Mouse (Mus musculus) kidney, postnatal 14 days (tissue): ENCODE data around the gene Pde8b.

Source experiments
- DNase-seq: peaks from one replicate; pipeline ENCODE4 v3.0.0; 2022; ENCODE audit warnings: mixed read lengths

Gene Pde8b

DNA sequence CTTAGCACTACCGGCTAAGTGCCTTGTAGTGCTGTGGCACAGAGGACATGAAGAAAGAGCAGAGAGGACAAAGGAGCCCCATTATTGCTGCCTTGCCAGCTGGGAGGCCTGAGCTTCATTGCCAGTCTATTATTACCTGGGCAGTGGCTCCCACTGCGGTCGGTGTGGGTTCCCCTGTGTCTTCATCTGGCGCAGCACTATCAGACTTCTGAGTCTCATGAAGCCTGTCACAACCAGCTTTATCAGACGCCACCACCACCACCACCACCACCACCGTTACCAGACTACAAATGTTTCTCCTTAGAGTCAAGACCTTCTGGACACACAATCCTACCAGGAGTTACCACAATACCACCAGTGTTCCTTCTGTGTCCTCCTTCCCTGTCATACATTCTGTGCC lies 171.6 kb downstream of the Pde8b start:
- no peak for DNase-seq

DNA sequence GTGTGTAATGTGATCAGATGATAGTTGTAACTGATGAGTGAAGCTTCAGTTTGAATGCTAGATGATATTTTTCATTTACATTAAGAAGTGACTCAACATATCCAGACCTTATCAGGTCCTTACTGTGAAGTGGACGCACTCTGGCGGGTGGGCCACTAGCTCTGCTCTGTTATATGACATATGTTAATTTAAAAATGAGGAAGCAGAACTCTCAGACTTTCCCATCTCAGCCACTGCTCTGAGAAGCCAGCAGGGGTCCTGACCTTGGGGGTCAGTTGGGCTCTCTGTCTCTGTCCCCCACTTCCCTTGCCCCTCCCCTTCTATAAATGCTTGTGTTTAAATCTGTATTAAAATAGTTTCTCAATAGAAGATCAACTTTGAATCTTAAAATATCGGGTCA lies 172.4 kb downstream of the Pde8b start:
- DNase-seq: no peak

DNA sequence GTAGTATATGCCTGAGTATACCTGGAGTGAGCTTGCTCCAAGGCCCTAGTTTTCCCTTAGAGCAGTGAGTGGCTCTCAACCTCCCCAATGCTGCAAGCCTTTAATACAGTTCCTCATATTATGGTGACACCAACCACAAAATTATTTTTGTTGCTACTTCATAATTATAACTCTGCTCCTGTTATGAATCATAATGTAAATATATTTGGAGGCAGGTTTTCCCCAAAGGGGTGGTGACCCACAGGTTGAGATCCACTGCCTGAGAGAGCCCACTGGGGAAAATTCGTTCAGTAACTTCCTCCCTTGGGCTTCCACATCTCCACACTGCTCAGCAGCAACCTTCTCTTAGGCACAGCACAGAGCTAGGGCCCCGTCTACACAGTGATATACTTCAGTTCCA lies 174.0 kb downstream of the Pde8b start:
- DNase-seq: no peak

- DNase-seq: no peak
Observed at GRCm38 (mm10) chr13:95073445-95074172, 176.5 kb downstream of the Pde8b start.

GRCm38 (mm10) chr13:95070268-95070667 lies 179.9 kb downstream of the Pde8b start:
- DNase-seq: no peak

DNA sequence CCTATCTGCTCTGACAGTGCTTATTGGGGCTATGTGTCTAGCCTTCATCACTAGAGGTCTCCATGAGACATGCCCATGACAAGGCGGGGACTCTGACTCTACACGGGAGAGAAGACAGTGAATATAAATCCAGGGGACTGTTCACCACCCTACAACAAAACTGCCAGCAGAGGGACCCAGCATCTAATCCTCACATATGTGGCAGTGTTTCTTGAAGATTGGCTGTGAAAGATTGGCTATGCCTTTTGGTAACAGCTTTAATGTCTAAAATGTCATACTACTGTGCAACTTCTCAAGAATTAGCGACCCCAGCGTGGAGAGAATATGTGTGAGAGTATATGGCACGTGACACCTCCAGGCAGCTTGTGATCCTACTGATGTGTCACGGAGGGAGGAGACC lies 182.3 kb downstream of the Pde8b start:
- peak; percentile 29 for DNase-seq

GRCm38 (mm10) chr13:95063390-95064017 lies 186.6 kb downstream of the Pde8b start:
- no peak for DNase-seq

DNA sequence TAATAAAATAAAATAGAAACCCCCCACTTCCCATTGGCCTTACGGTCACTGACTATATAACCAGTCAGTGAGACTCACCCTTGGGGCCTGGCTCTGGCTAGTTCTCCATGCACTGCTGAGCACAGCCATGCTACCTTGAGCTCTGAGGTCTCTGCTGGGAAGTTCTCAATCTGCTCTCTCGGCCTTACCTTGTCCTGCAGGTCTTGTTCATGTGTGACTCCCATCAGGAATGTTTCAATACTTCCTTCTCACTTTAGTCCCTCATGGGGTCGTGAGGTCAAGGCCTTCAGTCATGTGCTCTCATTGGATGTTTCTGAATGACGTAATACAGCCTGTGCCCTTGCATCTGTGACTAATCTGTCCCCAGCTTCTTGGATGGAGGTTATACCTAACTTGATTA lies 191.3 kb downstream of the Pde8b start:
- DNase-seq: peak; percentile 19

GRCm38 (mm10) chr13:95056501-95057280 lies 193.4 kb downstream of the Pde8b start:
- no peak for DNase-seq

DNA sequence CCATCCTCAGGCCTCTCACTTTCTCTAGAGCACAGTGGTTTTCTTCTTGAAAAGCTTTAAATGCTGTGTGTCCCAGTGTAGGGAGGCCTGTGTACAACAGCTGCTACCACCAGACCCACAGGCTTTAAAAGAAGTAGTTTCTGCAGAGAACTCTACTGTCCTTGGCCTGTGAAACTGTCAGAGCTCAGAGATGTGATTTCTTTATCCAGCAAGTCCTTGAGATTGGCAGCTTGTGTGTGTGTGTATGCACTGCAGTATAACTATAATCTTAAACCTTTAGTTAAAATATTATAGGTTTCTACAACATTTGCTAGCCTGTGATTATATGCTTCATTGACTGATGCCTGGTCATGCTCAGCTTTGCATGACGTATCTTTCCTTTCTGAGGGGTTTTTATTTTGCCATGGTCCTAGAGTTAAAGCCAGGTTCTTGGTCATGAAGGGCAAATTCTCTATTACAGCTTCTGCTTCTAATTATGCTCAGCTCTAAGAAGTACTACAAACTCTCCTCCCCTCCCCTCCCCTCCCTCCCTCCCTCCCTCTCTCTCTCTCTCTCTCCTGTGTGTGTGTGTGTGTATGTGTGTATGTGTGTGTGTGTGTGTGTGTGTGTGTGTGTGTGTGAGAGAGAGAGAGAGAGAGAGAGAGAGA lies 194.3 kb downstream of the Pde8b start:
- DNase-seq: no peak

GRCm38 (mm10) chr13:95052421-95052820 lies 197.7 kb downstream of the Pde8b start:
- no peak for DNase-seq

DNA sequence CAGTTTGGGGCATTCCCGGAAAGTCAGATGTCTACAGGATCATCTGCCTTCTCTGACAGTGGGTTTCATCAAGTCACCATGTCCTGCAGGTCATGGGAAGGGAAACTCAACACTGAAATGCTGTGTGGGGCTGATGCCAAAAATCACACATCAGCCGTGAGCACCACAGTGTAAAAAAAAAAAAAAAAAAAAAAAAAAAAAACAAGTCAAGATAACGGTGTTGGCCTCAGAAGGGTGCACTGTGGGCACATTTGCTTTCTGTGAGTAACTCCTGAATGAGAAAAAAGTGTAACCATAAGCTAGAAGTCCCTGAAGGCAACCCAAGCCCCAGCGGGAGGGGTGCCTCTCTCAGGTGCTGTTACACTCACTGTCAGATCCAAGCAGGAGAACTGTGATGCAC lies 199.7 kb downstream of the Pde8b start:
- DNase-seq: no peak

GRCm38 (mm10) chr13:95044108-95044507 lies 206.0 kb downstream of the Pde8b start:
- no peak for DNase-seq

DNA sequence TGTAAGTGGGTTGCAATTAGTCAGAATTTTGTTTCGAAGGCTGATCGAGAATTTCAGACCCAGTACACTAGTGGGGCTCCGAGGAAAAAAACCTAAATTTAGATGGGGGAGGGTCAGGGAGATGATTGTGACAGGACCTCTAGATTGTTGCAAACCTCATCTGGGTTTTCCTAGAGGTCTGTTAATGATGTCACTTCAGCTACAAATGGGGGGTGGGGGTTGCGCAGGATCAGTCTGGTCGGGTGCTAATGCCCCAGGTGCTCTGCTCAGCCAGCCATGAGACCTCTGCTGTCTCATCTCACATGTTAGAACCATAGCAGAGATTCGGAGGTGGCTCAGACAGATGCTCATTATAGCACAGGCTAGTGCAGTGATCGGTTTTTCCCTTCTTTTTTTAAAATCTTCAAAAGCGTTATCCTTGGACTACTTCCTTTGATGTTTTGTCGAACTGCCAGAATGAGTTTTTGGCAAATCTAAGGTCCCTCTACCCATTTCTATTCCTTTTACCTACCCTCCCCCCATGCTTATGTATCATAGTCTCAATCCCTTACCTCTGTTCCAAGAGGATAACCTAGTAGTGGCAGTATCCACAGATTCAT lies 209.9 kb downstream of the Pde8b start:
- DNase-seq: no peak

DNA sequence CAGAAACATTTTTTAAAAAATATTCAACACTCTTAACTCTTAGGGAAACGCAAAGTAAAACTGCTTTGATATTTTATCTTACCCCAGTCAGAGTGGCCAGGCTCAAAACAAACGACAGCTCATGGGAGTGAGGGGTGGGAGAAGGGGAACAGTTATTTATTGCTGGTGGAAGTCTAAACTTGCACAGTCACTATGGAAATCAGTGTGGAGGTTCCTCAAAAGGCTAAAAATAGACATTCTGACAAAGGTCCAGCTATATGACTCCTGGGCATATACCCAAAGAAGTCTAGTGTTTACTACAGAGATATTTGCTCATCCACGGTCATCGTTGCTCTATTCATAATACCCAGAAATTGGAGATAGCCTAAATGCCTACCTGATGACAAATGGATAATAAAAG lies 211.9 kb downstream of the Pde8b start:
- DNase-seq: no peak

DNA sequence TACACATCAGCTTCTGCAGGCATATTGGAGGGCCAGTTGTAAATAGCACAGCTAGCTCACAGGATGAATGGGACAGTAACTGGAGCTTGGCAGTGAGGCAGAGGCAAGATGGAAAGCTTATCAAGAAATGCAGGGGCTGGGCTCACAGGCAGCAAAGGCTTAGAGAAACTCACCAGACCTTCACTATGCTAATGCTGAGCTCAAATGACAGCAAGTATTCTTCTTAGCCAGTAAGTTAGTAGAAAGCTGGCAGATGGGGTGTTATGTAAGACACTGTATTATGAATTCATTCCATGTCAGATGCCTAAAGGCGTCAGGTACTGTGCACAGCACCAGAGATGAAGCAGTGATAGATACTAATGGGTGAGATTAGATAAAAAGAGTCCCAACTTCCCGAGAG lies 215.4 kb downstream of the Pde8b start:
- no peak for DNase-seq

GRCm38 (mm10) chr13:95034094-95034493 lies 216.0 kb downstream of the Pde8b start:
- DNase-seq: no peak

- DNase-seq: no peak
Observed at GRCm38 (mm10) chr13:95032973-95033372, 217.2 kb downstream of the Pde8b start.

GRCm38 (mm10) chr13:95032127-95032831 lies 217.9 kb downstream of the Pde8b start:
- no peak for DNase-seq

- no peak for DNase-seq
Observed at GRCm38 (mm10) chr13:95030828-95031227, 219.3 kb downstream of the Pde8b start.

GRCm38 (mm10) chr13:95020216-95020615 lies 229.9 kb downstream of the Pde8b start:
- DNase-seq: no peak

GRCm38 (mm10) chr13:95019345-95019744 lies 230.8 kb downstream of the Pde8b start:
- DNase-seq: no peak
